Mouse (Mus musculus) liver, postnatal 0 days (tissue): ENCODE data around the gene Phlda2.

ENCODE experiments used
- CTCF ChIP-seq: sonication (generic); IDR thresholded peaks from 2 replicates; pipeline ENCODE4 v1.5.1; 2016; ENCODE audit warnings: antibody characterized with exemption, low read depth
- EP300 ChIP-seq: IDR thresholded peaks from 2 replicates; pipeline ENCODE4 v1.6.1; 2016; ENCODE audit warnings: antibody characterized with exemption, low read depth, mild to moderate bottlenecking

GRCm38 (mm10) chr7:143473347-143474101 lies 29.4 kb downstream of the Phlda2 start, which contains the start of gene Slc22a18:
- TF ChIP-seq CTCF: no peak
- no peak for TF ChIP-seq EP300
